Mouse (Mus musculus) kidney, postnatal 0 days (tissue): ENCODE measurements at regions not wholly inside any gene's neighbourhood (a gene's known extent, or its start where the extent isn't known, plus 50 kb on each side); places are given as distances from the start of the nearest gene placed in this dataset.

Source experiments
- ATAC-seq: fragments of 200-750 bp; cut with Nextera tagmentation; replicated peaks from 2 replicates; pipeline ENCODE4 v1.8.0; 2017; ENCODE audit warnings: low read depth, moderate number of reproducible peaks, moderate TSS enrichment, moderate library complexity; ENCODE audit not compliant: low FRiP score
- DNase-seq: peaks from one replicate; pipeline ENCODE4 v3.0.0-alpha.2; 2016; ENCODE audit warnings: low spot score
- H3K27ac ChIP-seq: fragments of 300-500 bp; sonication (generic); 2 replicates; pipeline ENCODE4 v1.5.1; 2014; ENCODE audit warnings: mild to moderate bottlenecking
- H3K27me3 ChIP-seq: fragments of 300-500 bp; sonication (generic); 2 replicates; pipeline ENCODE4 v1.6.1; 2014; ENCODE audit warnings: low read length, mixed read lengths; ENCODE audit not compliant: insufficient read depth
- H3K36me3 ChIP-seq: fragments of 300-500 bp; sonication (generic); 2 replicates; pipeline ENCODE4 v1.6.1; 2014; ENCODE audit warnings: low read length, mixed read lengths; ENCODE audit not compliant: insufficient read depth
- H3K4me1 ChIP-seq: fragments of 300-500 bp; sonication (generic); replicated peaks from 2 replicates; pipeline ENCODE4 v1.6.1; 2014; ENCODE audit warnings: antibody characterized with exemption, low read length, mixed read lengths; ENCODE audit not compliant: insufficient read depth
- H3K4me2 ChIP-seq: fragments of 300-500 bp; sonication (generic); 2 replicates; pipeline ENCODE4 v1.6.1; 2014; ENCODE audit warnings: mild to moderate bottlenecking, low read length, moderate library complexity, mixed read lengths
- H3K4me3 ChIP-seq: fragments of 300-500 bp; sonication (generic); replicated peaks from 2 replicates; pipeline ENCODE4 v1.5.1; 2014; ENCODE audit warnings: low read depth, low read length
- H3K9ac ChIP-seq: fragments of 300-500 bp; sonication (generic); 2 replicates; pipeline ENCODE4 v1.6.1; 2014; ENCODE audit warnings: low read depth, low read length
- H3K9me3 ChIP-seq: fragments of 300-500 bp; sonication (generic); replicated peaks from 2 replicates; pipeline ENCODE4 v1.6.1; 2016; ENCODE audit warnings: low read length, inconsistent platforms, mixed read lengths
- CTCF ChIP-seq: IDR thresholded peaks from 2 replicates; pipeline ENCODE4 v1.5.1; 2016; ENCODE audit warnings: antibody characterized with exemption, low read depth, mild to moderate bottlenecking, moderate library complexity
- WGBS: fragments of 180-500 bp; shearing (Covaris S2); extraction: QIAGEN DNeasy Blood & Tissue Kit; methylation state at CpG from one replicate; pipeline ENCODE4 v1.1.7; 2014; 5-methylcytosine and 5-hydroxymethylcytosine counted together

DNA sequence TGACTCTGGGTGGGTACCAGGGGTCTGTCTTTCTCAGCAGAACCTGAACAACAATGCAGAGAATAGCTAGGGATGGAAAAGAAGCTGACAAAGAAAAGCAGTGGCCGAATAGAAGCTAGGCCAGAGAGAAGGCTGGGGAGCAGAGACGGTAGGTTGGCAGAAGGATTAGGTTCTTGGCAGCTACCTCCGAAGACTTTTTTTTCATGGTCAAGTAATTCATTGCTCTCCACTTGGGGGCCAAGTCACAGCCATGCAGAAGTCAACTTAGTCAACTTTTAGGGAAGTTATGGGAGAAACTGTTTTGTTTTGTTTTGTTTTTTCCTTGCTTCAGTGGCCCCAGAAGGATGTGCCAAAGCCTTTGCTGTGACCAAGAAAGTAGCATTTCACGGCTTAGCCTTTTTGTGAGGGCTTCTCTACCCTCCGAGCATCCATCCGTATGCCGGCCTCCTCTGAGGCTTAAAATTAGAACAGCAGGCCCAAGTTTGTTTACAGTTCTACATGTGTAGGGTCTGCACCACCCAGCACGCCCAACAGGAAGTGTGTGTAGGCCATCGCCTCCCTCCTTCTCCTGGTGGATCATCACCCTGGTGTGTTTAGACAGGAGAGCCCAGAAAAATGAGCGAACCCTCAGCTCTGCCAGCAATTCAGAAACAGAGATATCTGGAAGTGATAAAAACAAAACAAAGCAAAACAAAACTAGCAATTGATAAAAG is 226.2 kb downstream of the Tbx18 start:
- H3K36me3 ChIP-seq = no peaks in the 10 kb centered on the region
- WGBS = 45% methylated on average over 10 of the region's 10 CpGs
- H3K9me3 ChIP-seq = no peaks in the 10 kb centered on the region

DNA sequence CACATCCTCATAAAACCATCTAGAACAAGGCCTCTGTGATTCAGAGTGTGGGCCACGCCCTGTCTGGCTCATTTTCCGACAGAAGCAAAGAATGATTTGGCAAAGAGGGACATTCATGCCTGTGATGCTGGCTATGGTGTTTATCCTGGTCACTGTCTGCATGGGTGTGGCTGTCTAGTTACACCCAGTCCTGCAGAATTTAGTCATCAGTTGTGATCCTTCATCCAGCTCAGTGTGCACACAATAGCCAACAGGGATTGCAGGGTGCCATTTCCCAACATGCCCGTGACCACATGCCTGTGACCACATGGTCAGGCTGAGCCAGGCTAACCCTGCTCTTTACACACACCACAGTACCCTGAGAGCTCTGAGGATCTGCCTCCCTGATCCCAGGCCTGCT is 208.8 kb upstream of the Cep162 start:
- H3K9me3 ChIP-seq = no peaks in the 10 kb centered on the region
- H3K4me2 ChIP-seq = no peak overlapping the region
- H3K4me1 ChIP-seq = no peaks in the 10 kb centered on the region
- TF ChIP-seq CTCF = no peak
- DNase-seq = no peak
- H3K27me3 ChIP-seq = no peaks in the 10 kb centered on the region
- no peak overlapping the region for H3K4me3 ChIP-seq
- H3K36me3 ChIP-seq = no peaks in the 10 kb centered on the region
- no peak for ATAC-seq
- no peak overlapping the region for H3K9ac ChIP-seq
- no peak overlapping the region for H3K27ac ChIP-seq
- 63% methylated on average over 3 of the region's 3 CpGs for WGBS

More for the DNA sequence above, 226.2 kb downstream of the Tbx18 start:
- H3K4me2 ChIP-seq = no peak overlapping the region
- H3K4me1 ChIP-seq = no peaks in the 10 kb centered on the region
- no peak overlapping the region for H3K27ac ChIP-seq
- ATAC-seq = no peak
- DNase-seq = no peak
- no peak overlapping the region for H3K4me3 ChIP-seq
- no peaks in the 10 kb centered on the region for H3K27me3 ChIP-seq
- TF ChIP-seq CTCF = no peak
- H3K9ac ChIP-seq = no peak overlapping the region

- no peak overlapping the region for H3K9ac ChIP-seq
- H3K36me3 ChIP-seq = no peaks in the 10 kb centered on the region
- no peaks in the 10 kb centered on the region for H3K4me1 ChIP-seq
- DNase-seq (no peak), ATAC-seq (no peak)
- no peak overlapping the region for H3K4me3 ChIP-seq
- 60% methylated on average over 2 of the region's 2 CpGs for WGBS
- no peaks in the 10 kb centered on the region for H3K9me3 ChIP-seq
- H3K27me3 ChIP-seq = no peaks in the 10 kb centered on the region
- H3K4me2 ChIP-seq = no peak overlapping the region
- TF ChIP-seq CTCF = no peak
- H3K27ac ChIP-seq = no peak overlapping the region
Observed at GRCm38 (mm10) chr9:87453261-87453660, 197.9 kb upstream of the Cep162 start.

DNA sequence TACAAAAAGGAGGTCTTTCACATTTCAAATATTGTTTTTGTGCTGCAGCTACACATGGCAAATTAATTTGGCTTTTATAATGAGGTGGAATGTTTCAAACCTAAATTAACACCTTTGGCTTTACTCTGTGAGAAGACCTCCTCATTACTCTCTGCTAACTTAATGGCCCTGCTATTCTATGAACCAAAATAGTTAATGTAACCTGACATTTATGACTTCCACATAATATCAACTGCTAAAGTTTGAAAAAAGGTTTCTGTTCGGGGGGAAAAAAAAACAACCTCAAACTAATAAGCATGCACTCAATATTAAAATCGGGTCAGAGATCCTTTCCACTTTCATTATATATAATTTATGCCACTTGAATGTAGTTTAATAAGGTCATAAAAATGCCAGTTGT is 197.2 kb upstream of the Cep162 start:
- Histone ChIP-seq H3K27ac (no peak overlapping the region), H3K36me3 (no peaks in the 10 kb centered on the region), H3K27me3 (no peaks in the 10 kb centered on the region), H3K4me1 (no peaks in the 10 kb centered on the region), H3K9ac (no peak overlapping the region), H3K4me2 (no peak overlapping the region), H3K9me3 (no peaks in the 10 kb centered on the region), H3K4me3 (no peak overlapping the region)
- TF ChIP-seq CTCF = no peak
- ATAC-seq (no peak), DNase-seq (no peak)
- WGBS = 46% methylated on average over 2 of the region's 2 CpGs

GRCm38 (mm10) chr9:87443467-87444235 is 188.3 kb upstream of the Cep162 start:
- H3K9ac ChIP-seq = no peak overlapping the region
- H3K27me3 ChIP-seq = no peaks in the 10 kb centered on the region
- no peak for ATAC-seq
- H3K4me1 ChIP-seq = no peaks in the 10 kb centered on the region
- H3K27ac ChIP-seq = no peak overlapping the region
- no peak overlapping the region for H3K4me2 ChIP-seq
- H3K36me3 ChIP-seq = no peaks in the 10 kb centered on the region
- H3K4me3 ChIP-seq = no peak overlapping the region
- TF ChIP-seq CTCF = no peak
- H3K9me3 ChIP-seq = no peaks in the 10 kb centered on the region
- DNase-seq = peak; percentile 29
- WGBS = 13% methylated on average over 10 of the region's 10 CpGs

- Histone ChIP-seq H3K4me2 (no peak overlapping the region), H3K4me3 (no peak overlapping the region), H3K36me3 (no peaks in the 10 kb centered on the region), H3K27ac (no peak overlapping the region), H3K27me3 (no peaks in the 10 kb centered on the region), H3K9ac (no peak overlapping the region), H3K9me3 (0 out of 2 replicates have a peak, but pooled peaks cover 3% of the 10 kb centered on the region), H3K4me1 (no peaks in the 10 kb centered on the region)
- WGBS = 74% methylated on average over 8 of the region's 8 CpGs
- DNase-seq (no peak), ATAC-seq (no peak)
- no peak for TF ChIP-seq CTCF
Observed at GRCm38 (mm10) chr9:87432072-87432471, 176.7 kb upstream of the Cep162 start.
